Mouse (Mus musculus) small intestine, adult 2 months (tissue): ENCODE measurements around the gene Ccl8. TPM values are rescaled to one million over a fixed set of nuclear protein-coding genes. Genes with fewer than 3 reads are reported as not detected.

Experiments
- H3K27ac ChIP-seq: fragments of 200-500 bp; 2 replicates; pipeline ENCODE4 v1.5.1; 2012; ENCODE audit warnings: low read depth, low read length, control low read depth, inconsistent platforms; ENCODE audit not compliant: insufficient read depth
- H3K27me3 ChIP-seq: fragments of 200-500 bp; 2 replicates; pipeline ENCODE4 v1.6.1; 2012; ENCODE audit warnings: mild to moderate bottlenecking, moderate library complexity, low read length, inconsistent platforms; ENCODE audit not compliant: control insufficient read depth, insufficient read depth
- H3K36me3 ChIP-seq: fragments of 200-500 bp; 2 replicates; pipeline ENCODE4 v1.6.1; 2012; ENCODE audit warnings: mild to moderate bottlenecking, low read length, control low read depth, inconsistent platforms; ENCODE audit not compliant: control insufficient read depth, insufficient read depth
- H3K4me1 ChIP-seq: fragments of 200-500 bp; 2 replicates; pipeline ENCODE4 v1.6.1; 2012; ENCODE audit warnings: low read length, inconsistent platforms, mixed read lengths; ENCODE audit not compliant: control insufficient read depth, insufficient read depth, insufficient read length
- H3K4me3 ChIP-seq: fragments of 200-500 bp; 2 replicates; pipeline ENCODE4 v1.5.1; 2012; ENCODE audit warnings: low read depth, mild to moderate bottlenecking, control low read depth, inconsistent platforms, low read length, moderate library complexity
- CTCF ChIP-seq: fragments of 200-500 bp; IDR thresholded peaks from 2 replicates; pipeline ENCODE4 v1.5.1; 2012; ENCODE audit warnings: low read depth, mild to moderate bottlenecking, control low read depth, inconsistent platforms, low read length, moderate library complexity, mixed read lengths; ENCODE audit not compliant: insufficient replicate concordance, insufficient read length; ENCODE audit errors: extremely low read depth
- POLR2A ChIP-seq: fragments of 200-500 bp; IDR thresholded peaks from 2 replicates; pipeline ENCODE4 v1.6.1; 2012; ENCODE audit warnings: low read depth, mild to moderate bottlenecking, control low read depth, inconsistent platforms, low read length, moderate library complexity
- WGBS: fragments of 180-500 bp; shearing (Covaris S2); methylation state at CpG from one replicate; pipeline ENCODE4 v1.1.7; 2018; 5-methylcytosine and 5-hydroxymethylcytosine counted together
- polyA plus RNA-seq: library from polyadenylated mRNA; depleted of rRNA; stranded (reverse); fragments of >200 nt; gene quantifications from 2 replicates; pipeline ENCODE4 v1.2.3, GENCODE M21; 2012; rRNA removed

The Ccl8 gene
- polyA plus RNA-seq: 1.1 and 6.2 TPM in 2 replicates

DNA sequence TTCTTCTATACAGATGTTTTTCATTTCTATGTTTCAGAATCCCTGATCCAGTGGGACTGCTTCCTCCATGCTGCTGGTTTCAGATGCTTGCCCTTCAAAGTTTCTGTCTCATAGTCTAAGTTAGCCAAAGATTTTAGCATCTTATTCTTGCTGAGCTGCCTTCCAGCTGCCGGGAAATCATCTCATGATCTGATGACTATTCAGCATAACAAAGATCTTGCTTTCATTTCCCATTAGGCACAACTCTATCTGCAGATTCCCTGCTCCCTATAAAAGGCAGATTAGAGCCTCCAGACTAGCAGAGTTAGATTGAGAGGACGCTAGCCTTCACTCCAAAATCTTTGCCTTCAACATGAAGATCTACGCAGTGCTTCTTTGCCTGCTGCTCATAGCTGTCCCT is at the start of gene Ccl8:
TSS of gene Ccl8 (plus strand) at position 301 of the 400 bp plus-strand sequence.
- no peaks in the 10 kb centered on the region for H3K4me1 ChIP-seq
- WGBS: 81% methylated on average over 3 of the region's 3 CpGs
- H3K27me3 ChIP-seq: no peaks in the 10 kb centered on the region
- TF ChIP-seq CTCF (no peak), POLR2A (no peak)
- no peaks in the 10 kb centered on the region for H3K36me3 ChIP-seq
- no peak within 1 kb of the TSS for H3K27ac ChIP-seq
- no peak within 1 kb of the TSS for H3K4me3 ChIP-seq

DNA sequence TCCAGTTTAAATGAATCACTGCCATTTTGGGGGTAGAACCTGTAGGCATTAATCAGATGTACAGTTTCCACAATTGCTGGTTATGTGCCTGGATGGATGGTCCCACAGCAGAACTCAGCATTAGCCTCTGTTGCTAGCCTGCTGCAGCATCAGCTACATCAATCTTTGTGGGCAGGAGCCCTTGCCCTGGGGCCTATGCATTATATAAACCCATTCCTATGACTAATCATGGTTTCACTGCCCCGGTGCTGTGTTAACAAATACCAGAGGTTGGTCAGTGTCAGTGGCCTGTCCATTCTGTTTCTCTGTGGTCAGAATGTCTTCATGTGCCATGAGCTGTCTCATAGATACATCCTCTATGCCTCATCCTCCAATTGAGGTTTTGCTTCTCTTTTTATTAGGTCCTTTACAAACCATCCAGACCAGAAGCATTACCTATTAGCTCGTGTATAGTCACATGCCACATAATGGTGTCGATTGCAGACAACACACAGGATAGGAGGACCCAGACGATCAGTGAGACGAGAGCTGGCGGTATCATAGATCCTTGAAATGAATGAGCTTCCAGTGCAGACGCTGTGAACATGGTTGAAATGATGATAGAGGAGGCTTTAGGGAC is 47.9 kb upstream of the Ccl8 start:
- TF ChIP-seq CTCF: no peak
- no peak for TF ChIP-seq POLR2A
- Histone ChIP-seq H3K36me3 (no peaks in the 10 kb centered on the region), H3K27ac (no peak overlapping the region), H3K4me3 (no peak overlapping the region), H3K4me1 (no peaks in the 10 kb centered on the region), H3K27me3 (no peaks in the 10 kb centered on the region)
- 84% methylated on average over 7 of the region's 7 CpGs for WGBS

DNA sequence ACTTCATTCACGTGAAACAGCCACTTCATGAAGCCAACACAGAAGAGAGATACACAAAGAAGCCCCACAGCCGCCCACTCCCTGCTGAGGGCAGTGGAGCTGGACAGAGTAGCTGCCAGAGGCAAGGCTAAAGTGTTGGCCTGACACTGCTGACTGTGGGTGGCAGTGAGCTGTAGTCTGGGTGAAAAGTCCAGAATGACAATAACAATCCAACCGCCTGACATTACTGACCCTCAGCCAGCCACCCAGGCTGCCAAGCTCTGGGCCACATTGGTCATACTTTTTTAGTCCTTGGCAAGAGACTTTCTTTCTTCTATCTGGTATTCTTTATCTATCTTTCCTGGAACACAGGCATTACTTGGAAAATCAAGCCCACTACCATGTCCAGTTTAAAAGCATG is 43.9 kb upstream of the Ccl8 start:
- no peaks in the 10 kb centered on the region for H3K4me1 ChIP-seq
- WGBS: 74% methylated on average over 3 of the region's 3 CpGs
- no peak overlapping the region for H3K4me3 ChIP-seq
- H3K36me3 ChIP-seq: no peaks in the 10 kb centered on the region
- no peak overlapping the region for H3K27ac ChIP-seq
- TF ChIP-seq POLR2A (no peak), CTCF (no peak)
- H3K27me3 ChIP-seq: no peaks in the 10 kb centered on the region

DNA sequence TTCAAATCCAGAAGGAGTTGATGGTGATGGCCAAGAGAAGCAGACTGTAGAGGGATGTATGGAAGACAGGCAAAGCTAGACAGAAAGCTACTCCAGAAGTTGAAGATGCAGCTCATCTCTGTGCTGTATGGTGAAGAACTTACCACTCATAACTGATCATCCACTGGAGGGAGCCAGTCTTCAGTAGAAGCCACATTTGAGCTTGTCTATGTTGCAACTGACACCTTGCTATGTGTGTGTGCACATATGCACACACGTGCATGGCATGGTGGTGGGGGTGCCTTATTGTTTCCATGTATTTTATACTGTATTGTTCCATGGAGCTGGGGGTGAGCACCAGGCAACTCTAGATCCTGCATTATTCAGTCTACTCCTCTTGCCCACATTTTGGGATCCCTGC is 42.6 kb upstream of the Ccl8 start:
- WGBS: 79% methylated on average over 1 of the region's 1 CpGs
- H3K4me3 ChIP-seq: no peak overlapping the region
- TF ChIP-seq POLR2A (no peak), CTCF (no peak)
- H3K27me3 ChIP-seq: no peaks in the 10 kb centered on the region
- no peaks in the 10 kb centered on the region for H3K4me1 ChIP-seq
- H3K36me3 ChIP-seq: no peaks in the 10 kb centered on the region
- no peak overlapping the region for H3K27ac ChIP-seq

DNA sequence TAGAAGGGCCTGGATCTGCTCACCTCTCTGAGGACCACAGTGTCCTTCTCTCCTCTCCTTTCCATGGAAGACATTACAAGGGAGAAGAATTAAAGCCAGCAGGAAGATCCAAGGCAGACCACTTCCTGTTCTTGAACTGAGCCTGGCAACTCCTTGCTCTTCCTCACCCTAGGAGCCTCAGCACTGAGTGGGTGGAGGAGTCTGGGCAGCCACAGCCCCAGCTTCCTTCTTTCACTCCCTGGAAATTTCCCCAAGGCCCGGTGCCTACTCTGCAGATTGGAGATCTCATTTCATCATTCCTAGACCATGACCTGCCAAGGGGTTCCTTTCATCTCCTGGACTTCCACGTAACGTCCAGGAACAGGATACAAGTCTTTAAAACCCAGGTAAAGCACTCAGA is 42.0 kb upstream of the Ccl8 start:
- Histone ChIP-seq H3K27ac (no peak overlapping the region), H3K4me3 (no peak overlapping the region), H3K4me1 (no peaks in the 10 kb centered on the region), H3K27me3 (no peaks in the 10 kb centered on the region), H3K36me3 (no peaks in the 10 kb centered on the region)
- 54% methylated on average over 3 of the region's 3 CpGs for WGBS
- no peak for TF ChIP-seq CTCF
- TF ChIP-seq POLR2A: no peak

DNA sequence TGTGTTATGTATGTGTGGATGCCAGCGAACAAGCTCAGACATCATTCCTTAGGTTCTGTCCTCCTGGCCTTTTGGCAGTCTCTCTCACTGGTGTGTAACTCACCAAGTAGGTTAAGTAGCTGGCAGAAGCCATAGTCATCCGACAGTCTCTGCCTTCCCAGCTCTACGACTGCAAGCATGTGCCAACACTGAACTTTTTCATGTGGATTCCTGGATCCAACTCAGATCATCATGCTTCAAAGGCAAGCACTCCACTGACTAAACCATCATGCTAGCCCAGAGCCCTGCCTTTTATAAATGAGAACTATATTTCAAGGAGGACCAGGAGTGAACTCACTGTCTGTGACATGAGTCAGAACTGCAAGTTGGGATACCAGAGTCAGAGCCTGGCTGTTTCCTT is 41.3 kb upstream of the Ccl8 start:
- H3K36me3 ChIP-seq: no peaks in the 10 kb centered on the region
- no peak overlapping the region for H3K27ac ChIP-seq
- WGBS: 88% methylated on average over 3 of the region's 3 CpGs
- TF ChIP-seq POLR2A: no peak
- TF ChIP-seq CTCF: no peak
- H3K4me3 ChIP-seq: no peak overlapping the region
- no peaks in the 10 kb centered on the region for H3K4me1 ChIP-seq
- no peaks in the 10 kb centered on the region for H3K27me3 ChIP-seq

DNA sequence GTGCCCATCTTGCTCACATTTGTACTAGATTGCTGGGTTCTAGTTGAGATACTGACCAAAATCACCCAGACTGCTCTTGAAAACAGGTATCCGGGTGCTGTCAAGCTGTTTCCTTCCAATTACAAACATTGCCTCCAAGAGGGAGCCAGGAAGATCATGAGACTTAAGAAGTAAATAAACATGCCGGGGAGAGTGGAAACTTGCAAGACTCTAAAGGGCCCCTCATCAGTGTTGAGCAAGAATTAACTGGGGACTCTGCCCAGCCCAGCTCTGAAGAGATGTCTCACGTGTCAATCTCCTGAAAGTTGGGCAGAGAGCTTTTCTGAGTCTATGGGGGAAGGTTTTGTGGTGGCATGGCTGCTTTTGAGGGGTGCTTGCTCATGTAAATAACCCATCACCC is 38.0 kb upstream of the Ccl8 start:
- no peak overlapping the region for H3K27ac ChIP-seq
- no peaks in the 10 kb centered on the region for H3K4me1 ChIP-seq
- H3K27me3 ChIP-seq: no peaks in the 10 kb centered on the region
- H3K4me3 ChIP-seq: no peak overlapping the region
- TF ChIP-seq CTCF (no peak), POLR2A (no peak)
- no peaks in the 10 kb centered on the region for H3K36me3 ChIP-seq
- WGBS: 43% methylated on average over 3 of the region's 3 CpGs

DNA sequence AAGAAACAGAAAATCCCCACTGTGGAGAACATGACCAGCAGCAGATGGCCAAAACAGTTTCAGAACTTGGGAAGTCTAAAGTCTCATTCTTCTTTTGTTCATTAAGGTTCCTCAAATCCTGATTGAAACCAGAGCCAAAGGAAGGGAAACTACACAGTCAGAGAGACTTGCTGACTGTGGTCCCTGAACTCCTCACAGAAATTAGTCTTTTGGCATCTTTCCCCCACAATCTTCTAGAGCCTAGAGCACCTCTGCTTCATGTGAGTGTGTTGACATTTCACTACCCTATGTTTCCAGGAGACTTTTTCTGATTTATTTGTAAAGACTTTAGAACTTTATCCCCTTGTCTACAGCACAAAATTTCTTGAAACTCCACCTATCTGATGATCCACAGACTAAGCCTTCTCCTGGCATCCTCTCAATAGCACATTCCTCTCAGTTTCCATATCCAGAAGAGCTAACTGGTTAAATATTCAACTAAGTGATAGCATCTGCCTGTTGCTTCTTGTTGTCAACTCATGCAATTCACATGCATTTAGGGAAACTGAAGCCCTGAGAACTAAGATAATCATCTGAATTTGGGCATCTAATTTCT is 36.8 kb upstream of the Ccl8 start:
- no peak overlapping the region for H3K27ac ChIP-seq
- no peaks in the 10 kb centered on the region for H3K4me1 ChIP-seq
- no peaks in the 10 kb centered on the region for H3K36me3 ChIP-seq
- H3K4me3 ChIP-seq: no peak overlapping the region
- TF ChIP-seq POLR2A: no peak
- TF ChIP-seq CTCF: no peak
- no peaks in the 10 kb centered on the region for H3K27me3 ChIP-seq
